Mouse (Mus musculus) heart, adult 11 months (tissue): Measurements from ENCODE around the gene Retreg3.

Source experiments
- DNase-seq: peaks from one replicate; pipeline ENCODE4 v3.0.0; 2022

The Retreg3 gene

GRCm38 (mm10) chr11:101071810-101072428, 47.8 kb downstream of the Retreg3 start:
- DNase-seq: peak; percentile 93

GRCm38 (mm10) chr11:101070987-101071386, 48.7 kb downstream of the Retreg3 start:
- DNase-seq: peak; percentile 93

GRCm38 (mm10) chr11:101070189-101070527, 49.5 kb downstream of the Retreg3 start:
- DNase-seq: no peak

- DNase-seq: peak; percentile 100
Measured at GRCm38 (mm10) chr11:101069391-101070188, 50.1 kb downstream of the Retreg3 start, which contains the start of gene Naglu. TSS of gene Naglu (plus strand) at chr11:101070012.

- DNase-seq: peak; percentile 97
Measured at GRCm38 (mm10) chr11:101066549-101067412, 52.9 kb downstream of the Retreg3 start.

GRCm38 (mm10) chr11:101065002-101065401, 54.7 kb downstream of the Retreg3 start:
- no peak for DNase-seq

GRCm38 (mm10) chr11:101064462-101064861, 55.2 kb downstream of the Retreg3 start:
- no peak for DNase-seq

- DNase-seq: peak; percentile 99
Measured at GRCm38 (mm10) chr11:101063676-101064327, 55.9 kb downstream of the Retreg3 start.

GRCm38 (mm10) chr11:101062971-101063675, 56.6 kb downstream of the Retreg3 start:
- DNase-seq: no peak

GRCm38 (mm10) chr11:101062165-101062884, 57.4 kb downstream of the Retreg3 start:
- DNase-seq: peak; percentile 99

- DNase-seq: peak; percentile 90
Measured at GRCm38 (mm10) chr11:101061049-101061448, 58.6 kb downstream of the Retreg3 start.

GRCm38 (mm10) chr11:101060126-101060525, 59.6 kb downstream of the Retreg3 start:
- peak; percentile 99 for DNase-seq

GRCm38 (mm10) chr11:101059473-101059872, 60.2 kb downstream of the Retreg3 start:
- peak; percentile 92 for DNase-seq

- peak; percentile 99 for DNase-seq
Measured at GRCm38 (mm10) chr11:101058726-101059125, 61.0 kb downstream of the Retreg3 start.

- DNase-seq: peak; percentile 98
Measured at GRCm38 (mm10) chr11:101057860-101058259, 61.8 kb downstream of the Retreg3 start.

GRCm38 (mm10) chr11:101056885-101057284, 62.8 kb downstream of the Retreg3 start:
- peak; percentile 98 for DNase-seq

GRCm38 (mm10) chr11:101055418-101055817, 64.3 kb downstream of the Retreg3 start:
- no peak for DNase-seq

GRCm38 (mm10) chr11:101053974-101054373, 65.7 kb downstream of the Retreg3 start:
- DNase-seq: no peak

GRCm38 (mm10) chr11:101052751-101053473, 66.8 kb downstream of the Retreg3 start:
- peak; percentile 98 for DNase-seq

- no peak for DNase-seq
Measured at GRCm38 (mm10) chr11:101051617-101052016, 68.1 kb downstream of the Retreg3 start.

- DNase-seq: no peak
Measured at GRCm38 (mm10) chr11:101051051-101051493, 68.6 kb downstream of the Retreg3 start.
